Mouse (Mus musculus): ENCODE data around the gene Psma6.
"Not testable (repeated sequence)": the region's sequence is repeated elsewhere in the genome, so short reads cannot be mapped to it uniquely, and the experiment has no call there.

Gene Psma6

GRCm38 (mm10) chr12:55392120-55392519 is 8.1 kb downstream of the Psma6 start:
- in situ Hi-C loops (cut with MboI), result no loop called here

GRCm38 (mm10) chr12:55392733-55393577 is 8.9 kb downstream of the Psma6 start:
- in situ Hi-C loops (cut with MboI), result no loop called here

- in situ Hi-C loops (cut with MboI), result not testable (repeated sequence)
Observed at GRCm38 (mm10) chr12:55395601-55396000, 11.6 kb downstream of the Psma6 start.

- in situ Hi-C loops (cut with MboI), result no loop called here
Observed at GRCm38 (mm10) chr12:55396536-55396935, 12.5 kb downstream of the Psma6 start.

GRCm38 (mm10) chr12:55397544-55398239 is 13.7 kb downstream of the Psma6 start:
- in situ Hi-C loops (cut with MboI), result no loop called here

GRCm38 (mm10) chr12:55398240-55399127 is 14.5 kb downstream of the Psma6 start:
- in situ Hi-C loops (cut with MboI), result no loop called here

- in situ Hi-C loops (cut with MboI), result no loop called here
Observed at GRCm38 (mm10) chr12:55399128-55399677, 15.2 kb downstream of the Psma6 start.

GRCm38 (mm10) chr12:55407888-55408287 is 23.9 kb downstream of the Psma6 start:
- in situ Hi-C loops (cut with MboI), result no loop called here

- in situ Hi-C loops (cut with MboI), result no loop called here
Observed at GRCm38 (mm10) chr12:55415255-55415654, 31.2 kb downstream of the Psma6 start.

GRCm38 (mm10) chr12:55415762-55416161 is 31.7 kb downstream of the Psma6 start:
- in situ Hi-C loops (cut with MboI), result no loop called here

GRCm38 (mm10) chr12:55420220-55420619 is 36.2 kb downstream of the Psma6 start:
- in situ Hi-C loops (cut with MboI), result no loop called here

- in situ Hi-C loops (cut with MboI), result no loop called here
Observed at GRCm38 (mm10) chr12:55422057-55422456, 38.0 kb downstream of the Psma6 start.

GRCm38 (mm10) chr12:55426300-55426699 is 42.3 kb downstream of the Psma6 start:
- in situ Hi-C loops (cut with MboI), result no loop called here

- in situ Hi-C loops (cut with MboI), result no loop called here
Observed at GRCm38 (mm10) chr12:55429201-55429600, 45.2 kb downstream of the Psma6 start.

GRCm38 (mm10) chr12:55429956-55430355 is 45.9 kb downstream of the Psma6 start:
- in situ Hi-C loops (cut with MboI), result no loop called here

GRCm38 (mm10) chr12:55432284-55432919 is 48.4 kb downstream of the Psma6 start:
- in situ Hi-C loops (cut with MboI), result no loop called here

- in situ Hi-C loops (cut with MboI), result no loop called here
Observed at GRCm38 (mm10) chr12:55432920-55433284, 48.9 kb downstream of the Psma6 start.

- in situ Hi-C loops (cut with MboI), result no loop called here
Observed at GRCm38 (mm10) chr12:55433802-55434435, 49.9 kb downstream of the Psma6 start.

GRCm38 (mm10) chr12:55435080-55435479 is 51.1 kb downstream of the Psma6 start:
- in situ Hi-C loops (cut with MboI), result no loop called here

- in situ Hi-C loops (cut with MboI), result no loop called here
Observed at GRCm38 (mm10) chr12:55437122-55437826, 53.3 kb downstream of the Psma6 start.

Measured in mature B cell (primary cell).